Mouse (Mus musculus) stomach, embryonic 14.5 days (tissue): Measurements from ENCODE around the gene Gart. TPM values are rescaled to one million over a fixed set of nuclear protein-coding genes. Genes with fewer than 3 reads are reported as not detected.

Source experiments
- ATAC-seq: fragments of 200-750 bp; cut with Nextera tagmentation; 2 replicates; pipeline ENCODE4 v1.8.0; 2017; ENCODE audit warnings: low read depth, moderate TSS enrichment; ENCODE audit not compliant: insufficient number of reproducible peaks, insufficient read depth, low FRiP score
- H3K27ac ChIP-seq: fragments of 300-500 bp; sonication (generic); 2 replicates; pipeline ENCODE4 v1.5.1; 2014; ENCODE audit warnings: mild to moderate bottlenecking, low read length, moderate library complexity, mixed read lengths
- H3K27me3 ChIP-seq: fragments of 300-500 bp; sonication (generic); 2 replicates; pipeline ENCODE4 v1.6.1; 2014; ENCODE audit warnings: low read length, control low read depth, mixed read lengths; ENCODE audit not compliant: control insufficient read depth, insufficient read depth
- H3K36me3 ChIP-seq: fragments of 300-500 bp; sonication (generic); 2 replicates; pipeline ENCODE4 v1.6.1; 2014; ENCODE audit warnings: mild to moderate bottlenecking, control low read depth, low read length, moderate library complexity, mixed read lengths; ENCODE audit not compliant: control insufficient read depth, insufficient read depth
- H3K4me1 ChIP-seq: fragments of 300-500 bp; sonication (generic); 2 replicates; pipeline ENCODE4 v1.6.1; 2014; ENCODE audit warnings: low read length, control low read depth, mixed read lengths; ENCODE audit not compliant: control insufficient read depth, insufficient read depth
- H3K4me2 ChIP-seq: fragments of 300-500 bp; sonication (generic); replicated peaks from 2 replicates; pipeline ENCODE4 v1.6.1; 2014; ENCODE audit warnings: low read depth, low read length, control low read depth
- H3K4me3 ChIP-seq: fragments of 300-500 bp; sonication (generic); 2 replicates; pipeline ENCODE4 v1.5.1; 2014; ENCODE audit warnings: low read depth, low read length, control low read depth
- H3K9ac ChIP-seq: fragments of 300-500 bp; sonication (generic); replicated peaks from 2 replicates; pipeline ENCODE4 v1.6.1; 2014; ENCODE audit warnings: low read depth, mild to moderate bottlenecking, control low read depth, low read length, moderate library complexity, mixed read lengths
- H3K9me3 ChIP-seq: fragments of 300-500 bp; sonication (generic); 2 replicates; pipeline ENCODE4 v1.6.1; 2016; ENCODE audit warnings: low read depth, low read length, control low read depth; ENCODE audit not compliant: control insufficient read depth
- WGBS: fragments of 180-500 bp; shearing (Covaris S2); extraction: QIAGEN DNeasy Blood & Tissue Kit; methylation state at CpG from one replicate; pipeline ENCODE4 v1.1.7; 2014; 5-methylcytosine and 5-hydroxymethylcytosine counted together
- polyA plus RNA-seq: library from polyadenylated mRNA; unstranded; fragments of >200 nt; fragmentation: Nextera tagmentation; extraction: Ambion mirVana; gene quantifications from 2 replicates; pipeline ENCODE4 v1.2.1, GENCODE M21; 2014

Gart gene
- polyA plus RNA-seq, 1 experiment from 2014 or later: 95.8 TPM

DNA sequence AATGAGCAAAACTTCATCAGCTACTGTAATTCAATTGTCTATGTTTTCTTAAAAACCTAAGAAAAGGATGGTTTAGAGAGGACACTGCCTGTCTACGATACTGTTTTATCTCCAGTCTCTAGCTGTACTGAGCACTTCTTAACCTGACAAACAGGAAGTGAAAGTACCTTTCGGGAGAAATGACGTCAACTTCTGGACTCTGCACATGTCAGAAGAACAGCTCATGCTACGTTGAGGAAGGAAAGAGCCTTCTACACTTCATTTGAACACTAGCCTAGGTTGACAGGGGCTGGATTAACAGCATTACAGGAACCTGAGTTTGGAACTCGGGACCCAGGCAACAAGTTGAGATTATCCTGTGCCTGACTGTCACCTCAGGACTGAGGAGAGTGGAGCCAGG lies 38.8 kb upstream of the Gart start:
- 92% methylated on average over 5 of the region's 5 CpGs for WGBS
- Histone ChIP-seq H3K9me3 (no peaks in the 10 kb centered on the region), H3K4me1 (peaks cover 10% of the 10 kb centered on the region), H3K27me3 (no peaks in the 10 kb centered on the region), H3K9ac (no peak overlapping the region), H3K36me3 (peaks cover 27% of the 10 kb centered on the region), H3K4me2 (no peak overlapping the region), H3K27ac (no peak overlapping the region), H3K4me3 (no peak overlapping the region)
- ATAC-seq: no peak

DNA sequence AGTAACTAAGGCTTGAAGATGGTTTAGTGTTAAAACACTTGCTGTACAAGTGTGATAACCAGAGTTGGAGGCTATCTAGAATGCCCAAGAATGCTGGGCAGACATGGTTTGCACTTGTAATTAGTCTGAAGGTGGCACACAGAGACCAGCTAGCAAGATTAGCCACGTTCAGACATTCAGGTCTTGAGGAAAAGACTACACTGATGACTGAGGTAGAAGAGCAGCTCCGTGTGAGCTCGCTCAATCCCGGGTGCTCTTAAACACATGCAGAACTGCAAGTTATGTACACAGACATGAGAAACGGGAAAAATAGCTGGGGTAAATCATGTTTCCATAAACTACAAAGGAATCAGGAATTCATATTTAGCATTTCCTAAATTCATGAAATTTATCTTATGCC lies 33.9 kb upstream of the Gart start:
- Histone ChIP-seq H3K4me2 (no peak overlapping the region), H3K36me3 (peaks cover 70% of the 10 kb centered on the region), H3K27ac (no peak overlapping the region), H3K4me1 (no peaks in the 10 kb centered on the region), H3K27me3 (no peaks in the 10 kb centered on the region), H3K4me3 (no peak overlapping the region), H3K9ac (no peak overlapping the region), H3K9me3 (no peaks in the 10 kb centered on the region)
- WGBS: 74% methylated on average over 5 of the region's 5 CpGs
- no peak for ATAC-seq

- H3K4me3 ChIP-seq: no peak overlapping the region
- no peaks in the 10 kb centered on the region for H3K4me1 ChIP-seq
- ATAC-seq: no peak
- no peaks in the 10 kb centered on the region for H3K9me3 ChIP-seq
- WGBS: 83% methylated on average over 5 of the region's 5 CpGs
- peaks cover 75% of the 10 kb centered on the region for H3K36me3 ChIP-seq
- no peak overlapping the region for H3K27ac ChIP-seq
- no peak overlapping the region for H3K4me2 ChIP-seq
- no peaks in the 10 kb centered on the region for H3K27me3 ChIP-seq
- H3K9ac ChIP-seq: no peak overlapping the region
Observed at GRCm38 (mm10) chr16:91678147-91678911, 31.6 kb upstream of the Gart start.

DNA sequence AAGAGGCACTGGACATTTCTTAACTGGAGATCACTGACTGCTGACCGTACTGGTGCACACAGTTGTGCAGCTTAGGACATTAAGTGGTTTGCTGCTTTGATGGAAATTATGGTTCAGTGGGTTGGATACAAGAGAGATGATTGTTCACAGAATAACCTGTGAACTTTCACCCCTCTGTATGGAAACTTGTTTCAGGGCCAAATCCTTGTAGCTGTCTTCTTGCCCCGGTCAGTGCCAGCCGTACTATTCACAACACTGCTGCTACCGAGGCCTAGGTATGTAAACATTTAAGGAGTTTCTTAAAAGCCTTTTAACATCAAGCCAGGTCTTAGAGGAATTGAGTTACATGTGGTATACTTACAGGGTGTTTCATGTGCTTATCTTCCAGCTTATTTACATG lies 27.7 kb upstream of the Gart start:
- no peak overlapping the region for H3K9ac ChIP-seq
- H3K27ac ChIP-seq: no peak overlapping the region
- no peaks in the 10 kb centered on the region for H3K27me3 ChIP-seq
- H3K4me2 ChIP-seq: no peak overlapping the region
- peaks cover 90% of the 10 kb centered on the region for H3K36me3 ChIP-seq
- no peak for ATAC-seq
- WGBS: 69% methylated on average over 4 of the region's 4 CpGs
- no peaks in the 10 kb centered on the region for H3K9me3 ChIP-seq
- no peak overlapping the region for H3K4me3 ChIP-seq
- no peaks in the 10 kb centered on the region for H3K4me1 ChIP-seq

- no peaks in the 10 kb centered on the region for H3K27me3 ChIP-seq
- H3K36me3 ChIP-seq: peaks cover 83% of the 10 kb centered on the region
- H3K4me2 ChIP-seq: no peak overlapping the region
- H3K27ac ChIP-seq: no peak overlapping the region
- H3K9me3 ChIP-seq: no peaks in the 10 kb centered on the region
- H3K4me1 ChIP-seq: no peaks in the 10 kb centered on the region
- WGBS: 95% methylated on average over 3 of the region's 3 CpGs
- no peak for ATAC-seq
- no peak overlapping the region for H3K4me3 ChIP-seq
- H3K9ac ChIP-seq: no peak overlapping the region
Observed at GRCm38 (mm10) chr16:91663795-91664194, 17.0 kb upstream of the Gart start.

DNA sequence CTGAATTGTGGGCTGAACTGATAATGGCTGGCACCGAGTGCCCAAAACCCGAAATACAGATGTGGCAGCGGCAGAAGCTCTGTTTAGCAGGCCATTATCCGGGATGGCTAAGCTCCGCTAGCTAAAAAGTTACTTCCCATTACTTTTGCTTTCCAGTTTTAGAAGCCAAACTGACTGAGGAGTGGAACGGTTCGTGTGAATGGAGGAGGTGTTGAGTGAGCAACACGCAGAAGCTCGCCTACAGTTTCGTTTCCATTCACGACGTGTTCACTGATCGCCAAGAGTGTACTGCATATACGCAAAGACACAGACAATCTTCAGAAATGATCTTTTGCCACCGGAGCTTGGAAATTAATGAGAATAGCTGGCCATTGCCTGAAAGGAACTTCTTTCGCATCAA lies 15.6 kb upstream of the Gart start:
- no peak overlapping the region for H3K9ac ChIP-seq
- no peak overlapping the region for H3K4me2 ChIP-seq
- no peak overlapping the region for H3K27ac ChIP-seq
- H3K4me3 ChIP-seq: no peak overlapping the region
- 94% methylated on average over 16 of the region's 16 CpGs for WGBS
- H3K9me3 ChIP-seq: no peaks in the 10 kb centered on the region
- peaks cover 86% of the 10 kb centered on the region for H3K36me3 ChIP-seq
- ATAC-seq: no peak
- no peaks in the 10 kb centered on the region for H3K27me3 ChIP-seq
- no peaks in the 10 kb centered on the region for H3K4me1 ChIP-seq

GRCm38 (mm10) chr16:91661397-91661796 lies 14.6 kb upstream of the Gart start:
- H3K9ac ChIP-seq: no peak overlapping the region
- no peak for ATAC-seq
- H3K4me3 ChIP-seq: no peak overlapping the region
- H3K27me3 ChIP-seq: no peaks in the 10 kb centered on the region
- no peaks in the 10 kb centered on the region for H3K9me3 ChIP-seq
- H3K27ac ChIP-seq: no peak overlapping the region
- 77% methylated on average over 1 of the region's 1 CpGs for WGBS
- peaks cover 86% of the 10 kb centered on the region for H3K36me3 ChIP-seq
- no peaks in the 10 kb centered on the region for H3K4me1 ChIP-seq
- no peak overlapping the region for H3K4me2 ChIP-seq

DNA sequence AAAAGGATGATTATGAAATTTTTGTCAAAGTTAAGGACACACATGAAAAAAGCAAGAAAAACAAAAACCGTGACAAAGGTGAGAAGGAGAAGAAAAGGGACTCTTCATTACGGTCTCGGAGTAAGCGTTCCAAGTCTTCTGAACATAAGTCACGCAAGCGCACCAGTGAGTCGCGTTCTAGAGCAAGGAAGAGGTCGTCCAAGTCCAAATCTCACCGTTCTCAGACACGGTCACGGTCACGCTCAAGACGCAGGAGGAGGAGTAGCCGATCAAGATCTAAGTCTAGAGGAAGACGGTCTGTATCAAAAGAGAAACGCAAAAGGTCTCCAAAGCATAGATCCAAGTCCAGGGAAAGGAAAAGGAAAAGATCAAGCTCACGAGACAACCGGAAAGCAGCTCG lies 13.0 kb upstream of the Gart start:
- no peak overlapping the region for H3K4me3 ChIP-seq
- WGBS: 96% methylated on average over 20 of the region's 20 CpGs
- no peak for ATAC-seq
- H3K9ac ChIP-seq: no peak overlapping the region
- no peaks in the 10 kb centered on the region for H3K9me3 ChIP-seq
- H3K4me1 ChIP-seq: no peaks in the 10 kb centered on the region
- peaks cover 87% of the 10 kb centered on the region for H3K36me3 ChIP-seq
- H3K27me3 ChIP-seq: no peaks in the 10 kb centered on the region
- no peak overlapping the region for H3K4me2 ChIP-seq
- H3K27ac ChIP-seq: no peak overlapping the region

DNA sequence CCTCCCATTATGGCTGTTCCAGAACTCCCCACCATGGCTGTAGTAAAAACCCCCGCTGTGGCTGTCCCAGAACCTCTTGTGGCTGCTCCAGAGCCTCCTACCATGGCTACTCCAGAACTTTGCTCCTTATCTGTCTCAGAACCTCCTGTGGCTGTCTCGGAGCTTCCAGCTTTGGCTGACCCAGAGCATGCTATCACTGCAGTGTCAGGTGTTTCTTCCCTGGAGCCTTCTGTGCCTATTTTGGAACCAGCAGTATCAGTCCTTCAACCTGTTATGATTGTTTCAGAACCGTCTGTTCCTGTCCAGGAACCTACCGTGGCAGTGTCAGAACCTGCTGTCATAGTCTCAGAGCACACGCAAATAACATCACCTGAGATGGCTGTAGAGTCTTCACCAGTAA lies 11.7 kb upstream of the Gart start:
- H3K4me2 ChIP-seq: no peak overlapping the region
- no peak overlapping the region for H3K4me3 ChIP-seq
- H3K36me3 ChIP-seq: peaks cover 88% of the 10 kb centered on the region
- 95% methylated on average over 5 of the region's 5 CpGs for WGBS
- no peak overlapping the region for H3K27ac ChIP-seq
- no peak overlapping the region for H3K9ac ChIP-seq
- no peaks in the 10 kb centered on the region for H3K4me1 ChIP-seq
- no peaks in the 10 kb centered on the region for H3K27me3 ChIP-seq
- no peak for ATAC-seq
- H3K9me3 ChIP-seq: no peaks in the 10 kb centered on the region
